In genomic region chr17:78272713-78273483, GRCm38 (mm10) we compare ENCODE assay signal across 11 mouse cellular contexts.
DNase-seq lines count a peak whose midpoint lies in the region; ATAC-seq and TF ChIP-seq lines count a peak whose summit lies in the region.
"Had no signal": no experiment of that assay in that cellular context is flagged by ENCODE, and none has a peak within 500 bp of the region (broad histone marks: within the 10 kb centered on the region; RNA-seq: fewer than 3 reads in every experiment).

No protein-coding gene starts in this region.

- no peaks in the 10 kb centered on the region for H3K36me3 ChIP-seq in hindbrain, embryonic 14.5 days (replicated peaks; ENCODE audit: control insufficient read depth, insufficient read depth)
- no peaks in the 10 kb centered on the region for H3K36me3 ChIP-seq in hindbrain, embryonic 11.5 days (ENCODE audit: control insufficient read depth, insufficient read depth, low read length)
- peaks cover 0 to 38% of the 10 kb centered on the region in 2 experiments for H3K36me3 ChIP-seq in CH12.LX (replicated peaks in 1 of 2; ENCODE audit: control insufficient read depth in 1 of 2, insufficient read depth in 1 of 2, low read length in 1 of 2)
- no peaks in the 10 kb centered on the region for H3K36me3 ChIP-seq in embryonic facial prominence, embryonic 13.5 days
- no peaks in the 10 kb centered on the region for H3K36me3 ChIP-seq in kidney, embryonic 16.5 days (ENCODE audit: insufficient read depth, low read length)
- no peaks in the 10 kb centered on the region for H3K36me3 ChIP-seq in hindbrain, embryonic 10.5 days

- no peak overlapping the region for H3K9ac ChIP-seq in hindbrain, embryonic 14.5 days
- no peak overlapping the region for H3K9ac ChIP-seq in hindbrain, embryonic 11.5 days (ENCODE audit: low read depth, low read length)
- H3K9ac ChIP-seq in CH12.LX (ENCODE audit: insufficient read depth, low read depth): peak overlapping the region; percentile 52
- no peak overlapping the region for H3K9ac ChIP-seq in embryonic facial prominence, embryonic 13.5 days
- no peak overlapping the region for H3K9ac ChIP-seq in kidney, embryonic 16.5 days (replicated peaks; ENCODE audit: low read length)

- no peak overlapping the region for H3K27ac ChIP-seq in hindbrain, embryonic 14.5 days
- no peak overlapping the region for H3K27ac ChIP-seq in hindbrain, embryonic 11.5 days (ENCODE audit: low read depth, low read length)
- H3K27ac ChIP-seq in CH12.LX (ENCODE audit: insufficient read depth, low read depth): peak overlapping the region; percentile 60
- peak overlapping the region; percentile 76 for H3K27ac ChIP-seq in embryonic facial prominence, embryonic 13.5 days
- H3K27ac ChIP-seq in kidney, embryonic 16.5 days (ENCODE audit: low read length): peak overlapping the region; percentile 80
- no peak overlapping the region for H3K27ac ChIP-seq in hindbrain, embryonic 10.5 days

- H3K4me2 ChIP-seq in hindbrain, embryonic 14.5 days (replicated peaks): no peak overlapping the region
- no peak overlapping the region for H3K4me2 ChIP-seq in hindbrain, embryonic 11.5 days (replicated peaks; ENCODE audit: low read depth, low read length)
- peak overlapping the region; percentile 23 for H3K4me2 ChIP-seq in CH12.LX (ENCODE audit: insufficient read depth, low read depth, poor library complexity, severe bottlenecking)
- no peak overlapping the region for H3K4me2 ChIP-seq in embryonic facial prominence, embryonic 13.5 days
- no peak overlapping the region for H3K4me2 ChIP-seq in kidney, embryonic 16.5 days (replicated peaks; ENCODE audit: low read depth, low read length)

- in situ Hi-C loops in CH12.LX (cut with MboI; ENCODE audit: low pct_ligation_motif_present, low pct_unique_long_range_greater_than_20kb, low sequenced_read_pairs): no loop called here

- no peaks in the 10 kb centered on the region for H3K27me3 ChIP-seq in hindbrain, embryonic 14.5 days (ENCODE audit: control insufficient read depth, insufficient read depth, low read length)
- H3K27me3 ChIP-seq in hindbrain, embryonic 11.5 days (ENCODE audit: control insufficient read depth, insufficient read depth, low read length): no peaks in the 10 kb centered on the region
- no peaks in the 10 kb centered on the region for H3K27me3 ChIP-seq in CH12.LX (replicated peaks)
- no peaks in the 10 kb centered on the region for H3K27me3 ChIP-seq in embryonic facial prominence, embryonic 13.5 days
- no peaks in the 10 kb centered on the region for H3K27me3 ChIP-seq in kidney, embryonic 16.5 days (ENCODE audit: insufficient read depth, low read length)
- H3K27me3 ChIP-seq in hindbrain, embryonic 10.5 days (ENCODE audit: insufficient read depth, poor library complexity, severe bottlenecking): no peaks in the 10 kb centered on the region

- no peak overlapping the region for H3K4me3 ChIP-seq in hindbrain, embryonic 14.5 days (replicated peaks; ENCODE audit: low read length)
- no peak overlapping the region for H3K4me3 ChIP-seq in hindbrain, embryonic 11.5 days (ENCODE audit: low read depth, low read length)
- H3K4me3 ChIP-seq in CH12.LX (replicated peaks in 1 of 3; ENCODE audit: low read depth in 2 of 3, low read length in 2 of 3, poor library complexity in 1 of 3): peak overlapping the region in 1 of 3 experiments; percentile 9
- no peak overlapping the region for H3K4me3 ChIP-seq in embryonic facial prominence, embryonic 13.5 days
- H3K4me3 ChIP-seq in kidney, embryonic 16.5 days (ENCODE audit: low read length): no peak overlapping the region
- H3K4me3 ChIP-seq in hindbrain, embryonic 10.5 days: no peak overlapping the region

- WGBS in hindbrain, embryonic 14.5 days: 58% methylated on average over 8 of the region's 8 CpGs
- 68% methylated on average over 8 of the region's 8 CpGs for WGBS in hindbrain, embryonic 11.5 days
- 29% methylated on average over 8 of the region's 8 CpGs for WGBS in embryonic facial prominence, embryonic 13.5 days
- 64% methylated on average over 8 of the region's 8 CpGs for WGBS in kidney, embryonic 16.5 days
- 75% methylated on average over 8 of the region's 8 CpGs for WGBS in hindbrain, embryonic 10.5 days

- peaks cover 27% of the 10 kb centered on the region for H3K4me1 ChIP-seq in hindbrain, embryonic 14.5 days (replicated peaks; ENCODE audit: control insufficient read depth, insufficient read depth, low read length)
- no peaks in the 10 kb centered on the region; the same call in 1 of the 2 replicates for H3K4me1 ChIP-seq in hindbrain, embryonic 11.5 days (replicated peaks; ENCODE audit: control insufficient read depth, insufficient read depth, low read length)
- H3K4me1 ChIP-seq in CH12.LX (ENCODE audit: control insufficient read depth in 1 of 2, insufficient read depth in 2 of 2): peaks cover 21 to 68% of the 10 kb centered on the region in 2 experiments
- peaks cover 30% of the 10 kb centered on the region for H3K4me1 ChIP-seq in embryonic facial prominence, embryonic 13.5 days
- H3K4me1 ChIP-seq in kidney, embryonic 16.5 days (ENCODE audit: insufficient read depth, low read length): peaks cover 22% of the 10 kb centered on the region
- H3K4me1 ChIP-seq in hindbrain, embryonic 10.5 days (replicated peaks): peaks cover 45% of the 10 kb centered on the region

- ATAC-seq in hindbrain, embryonic 14.5 days (ENCODE audit: low FRiP score): peak; percentile 49; the same call in 1 of the 2 replicates
- no peak for ATAC-seq in hindbrain, embryonic 11.5 days (ENCODE audit: low FRiP score)
- peak; percentile 61; the same call in 1 of the 2 replicates for ATAC-seq in embryonic facial prominence, embryonic 13.5 days (ENCODE audit: insufficient number of reproducible peaks, insufficient read depth, low FRiP score, low TSS enrichment, low read depth)
- peak; percentile 66 for ATAC-seq in kidney, embryonic 16.5 days (ENCODE audit: low FRiP score, low TSS enrichment)

- dilution Hi-C loops in CH12.LX (cut with MboI; ENCODE audit: extremely low pct_ligation_motif_present, extremely low pct_unique_long_range_greater_than_20kb, low sequenced_read_pairs): no loop called here

- TF ChIP-seq RAD21 in CH12.LX (IDR thresholded peaks at IDR 0.05; ENCODE audit: low read depth, low read length): no peak

- no peaks in the 10 kb centered on the region for H3K9me3 ChIP-seq in hindbrain, embryonic 14.5 days (ENCODE audit: control insufficient read depth, low read length)
- H3K9me3 ChIP-seq in hindbrain, embryonic 11.5 days (ENCODE audit: control insufficient read depth, low read length): no peaks in the 10 kb centered on the region
- no peaks in the 10 kb centered on the region for H3K9me3 ChIP-seq in CH12.LX (replicated peaks; ENCODE audit: low read length)
- H3K9me3 ChIP-seq in embryonic facial prominence, embryonic 13.5 days: no peaks in the 10 kb centered on the region
- no peaks in the 10 kb centered on the region for H3K9me3 ChIP-seq in kidney, embryonic 16.5 days (ENCODE audit: low read length)
- no peaks in the 10 kb centered on the region for H3K9me3 ChIP-seq in hindbrain, embryonic 10.5 days

- peaks cover 40% of the 10 kb centered on the region for H3K79me2 ChIP-seq in CH12.LX (replicated peaks; ENCODE audit: control insufficient read depth, extremely low read depth, insufficient read depth, poor library complexity, severe bottlenecking)

- no peak for TF ChIP-seq CTCF in CH12.LX (conservative IDR thresholded peaks at IDR 0.05 in 1 of 2, IDR thresholded peaks at IDR 0.05 in 1 of 2; ENCODE audit: low read depth in 2 of 2, low read length in 2 of 2)

- peak; percentile 14; the same call in 1 of the 2 replicates for TF ChIP-seq POLR2A in CH12.LX (IDR thresholded peaks at IDR 0.05; ENCODE audit: low read depth, low read length)

- TF ChIP-seq EP300 in CH12.LX (IDR thresholded peaks at IDR 0.05; ENCODE audit: low read length): no peak

- no peak for DNase-seq in hindbrain, embryonic 14.5 days (ENCODE audit: low spot score)
- DNase-seq in hindbrain, embryonic 11.5 days (ENCODE audit: low spot score): no peak
- DNase-seq in CH12.LX (ENCODE audit: extremely low read depth): no peak
- no peak for DNase-seq in right cerebral cortex, postnatal 10 days (ENCODE audit: low spot score in 2 of 2)
- DNase-seq in cerebellum, adult 9-10 months: no peak
- no peak for DNase-seq in hindbrain, embryonic 10.5 days (ENCODE audit: low spot score)
- DNase-seq: adrenal gland, adult 8-10 months; cerebellum, postnatal 25 days; gastrocnemius, postnatal 25 days had no signal

TF ChIP-seq in CH12.LX, 34 proteins besides CTCF, POLR2A, EP300 and RAD21:
- TF ChIP-seq ZNF384 (IDR thresholded peaks at IDR 0.05; ENCODE audit: low read depth, low read length) (0 out of 2 replicates have a peak, but pooled peaks have one; percentile 23), CHD1 (IDR thresholded peaks at IDR 0.05; ENCODE audit: low read depth, low read length) (no peak)

Comparison
In these comparisons a context has a peak if more than half of its experiments do, and no peak if none do; other contexts are left out.
1. H3K27ac ChIP-seq: peak in CH12.LX (single experiment), embryonic facial prominence, embryonic 13.5 days (single experiment) and kidney, embryonic 16.5 days (single experiment); none in hindbrain, embryonic 14.5 days (single experiment), hindbrain, embryonic 11.5 days (single experiment) and hindbrain, embryonic 10.5 days (single experiment).